Mouse (Mus musculus) spleen, postnatal 0 days (tissue): ENCODE measurements around the gene Abcb1a. TPM values are rescaled to one million over a fixed set of nuclear protein-coding genes. Genes with fewer than 3 reads are reported as not detected.

ENCODE experiments used
- polyA plus RNA-seq: library from polyadenylated mRNA; unstranded; fragments of >200 nt; fragmentation: Nextera tagmentation; extraction: Ambion mirVana; gene quantifications from 2 replicates; pipeline ENCODE4 v1.2.1, GENCODE M21; 2015

Gene Abcb1a
- polyA plus RNA-seq, result 0.95 and 1.1 TPM in 2 replicates

GRCm38 (mm10) chr5:8659911-8660737 is at the start of gene Abcb1a:
Gene Abcb1a, plus strand, starts transcription at chr5:8660077.

DNA sequence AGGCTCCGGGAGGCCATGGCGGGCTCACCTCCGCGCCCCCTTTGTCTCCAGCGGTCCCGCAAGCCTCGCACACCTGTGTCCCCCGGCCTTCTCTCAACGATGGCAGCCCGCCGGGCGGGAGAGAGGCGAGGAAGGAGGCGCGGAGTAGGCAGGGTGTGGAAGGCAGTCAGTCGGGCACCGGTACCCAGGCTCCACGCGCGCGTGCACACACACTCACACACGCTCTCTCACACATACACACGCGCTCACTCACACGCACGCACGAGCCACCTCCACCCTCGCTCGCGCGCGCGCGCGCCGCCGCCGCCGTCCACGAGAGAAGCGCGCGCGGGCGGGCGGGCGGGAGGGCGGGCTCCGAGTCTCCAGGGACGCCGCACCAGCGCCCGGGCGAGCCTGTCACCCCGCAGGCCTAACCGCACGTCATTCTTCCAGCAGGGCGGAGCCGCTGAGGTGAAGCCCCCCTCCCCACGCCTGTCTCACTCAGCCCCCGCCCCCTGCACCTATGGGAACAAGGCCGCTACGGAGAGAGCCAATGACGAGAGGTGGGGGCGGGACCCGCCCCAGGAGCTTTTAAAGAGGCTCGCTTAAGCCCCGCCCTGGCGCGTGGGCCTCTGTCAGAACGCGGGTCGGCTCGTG is 37.2 kb upstream of the Abcb1a start, which contains the start of gene Rundc3b:
TSS of gene Rundc3b (minus strand) at position 357 of the 636 bp plus-strand sequence.

Other genes with a start within 250 kb of the Abcb1a start
- 35.5 and 40.2 TPM in 2 replicates for gene Dbf4, start 237.4 kb upstream of the Abcb1a start, polyA plus RNA-seq
- 9.0 and 10.5 TPM in 2 replicates for gene Slc25a40, start 237.2 kb upstream of the Abcb1a start, polyA plus RNA-seq
- 0.20 and 0.28 TPM in 2 replicates for gene Rundc3b, start 37.1 kb upstream of the Abcb1a start, polyA plus RNA-seq
- gene Abcb1b, start 138.1 kb downstream of the Abcb1a start, polyA plus RNA-seq, result 3.4 and 3.5 TPM in 2 replicates
- gene Abcb4, start 233.6 kb downstream of the Abcb1a start, polyA plus RNA-seq, result 56.8 and 64.5 TPM in 2 replicates